Mouse (Mus musculus): ENCODE measurements at regions not wholly inside any gene's neighbourhood (a gene's known extent, or its start where the extent isn't known, plus 50 kb on each side); places are given as distances from the start of the nearest gene placed in this dataset.
A peak's percentile ranks its signal among the peaks of the same experiment; 100 is the strongest.

GRCm38 (mm10) chr7:130059684-130060607 lies 460.2 kb downstream of the Ate1 start:
- Histone ChIP-seq H3K9me3 (ENCODE audit: control insufficient read depth, low read length) (no peaks in the 10 kb centered on the region), H3K4me3 (ENCODE audit: low read depth, low read length) (no peak overlapping the region), H3K36me3 (ENCODE audit: control insufficient read depth, insufficient read depth, low read length) (no peaks in the 10 kb centered on the region), H3K9ac (ENCODE audit: low read depth, low read length) (no peak overlapping the region), H3K4me2 (ENCODE audit: low read depth, low read length) (peak overlapping the region; percentile 35), H3K27me3 (replicated peaks; ENCODE audit: control insufficient read depth, insufficient read depth, low read length) (no peaks in the 10 kb centered on the region), H3K27ac (replicated peaks; ENCODE audit: low read depth, low read length) (peak overlapping the region; percentile 80), H3K4me1 (ENCODE audit: control insufficient read depth, insufficient read depth, low read length) (peaks cover 19% of the 10 kb centered on the region)
- 30% methylated on average over 15 of the region's 15 CpGs for WGBS
- DNase-seq (ENCODE audit: low spot score) (peak; percentile 87), ATAC-seq (ENCODE audit: low read depth) (peak; percentile 82)

GRCm38 (mm10) chr7:130064500-130064899 lies 455.7 kb downstream of the Ate1 start:
- DNase-seq (ENCODE audit: low spot score), result no peak
- H3K9me3 ChIP-seq (ENCODE audit: control insufficient read depth, low read length), result no peaks in the 10 kb centered on the region
- H3K4me3 ChIP-seq (ENCODE audit: low read depth, low read length), result no peak overlapping the region
- H3K4me2 ChIP-seq (ENCODE audit: low read depth, low read length), result no peak overlapping the region
- no peak for ATAC-seq (ENCODE audit: low read depth)
- 29% methylated on average over 7 of the region's 7 CpGs for WGBS
- H3K4me1 ChIP-seq (ENCODE audit: control insufficient read depth, insufficient read depth, low read length), result peaks cover 17% of the 10 kb centered on the region
- H3K27me3 ChIP-seq (replicated peaks; ENCODE audit: control insufficient read depth, insufficient read depth, low read length), result no peaks in the 10 kb centered on the region
- no peak overlapping the region for H3K9ac ChIP-seq (ENCODE audit: low read depth, low read length)
- H3K36me3 ChIP-seq (ENCODE audit: control insufficient read depth, insufficient read depth, low read length), result no peaks in the 10 kb centered on the region
- no peak overlapping the region for H3K27ac ChIP-seq (replicated peaks; ENCODE audit: low read depth, low read length)

- Histone ChIP-seq H3K4me2 (ENCODE audit: low read depth, low read length) (no peak overlapping the region), H3K4me3 (ENCODE audit: low read depth, low read length) (no peak overlapping the region), H3K36me3 (ENCODE audit: control insufficient read depth, insufficient read depth, low read length) (no peaks in the 10 kb centered on the region), H3K27ac (replicated peaks; ENCODE audit: low read depth, low read length) (no peak overlapping the region), H3K9me3 (ENCODE audit: control insufficient read depth, low read length) (no peaks in the 10 kb centered on the region), H3K4me1 (ENCODE audit: control insufficient read depth, insufficient read depth, low read length) (peaks cover 5% of the 10 kb centered on the region), H3K9ac (ENCODE audit: low read depth, low read length) (no peak overlapping the region), H3K27me3 (replicated peaks; ENCODE audit: control insufficient read depth, insufficient read depth, low read length) (no peaks in the 10 kb centered on the region)
- no peak for DNase-seq (ENCODE audit: low spot score)
- WGBS, result 73% methylated on average over 3 of the region's 3 CpGs
- no peak for ATAC-seq (ENCODE audit: low read depth)
Observed at GRCm38 (mm10) chr7:130068316-130068715, 451.9 kb downstream of the Ate1 start.

- ATAC-seq (ENCODE audit: low read depth), result no peak
- Histone ChIP-seq H3K36me3 (ENCODE audit: control insufficient read depth, insufficient read depth, low read length) (no peaks in the 10 kb centered on the region), H3K27me3 (replicated peaks; ENCODE audit: control insufficient read depth, insufficient read depth, low read length) (no peaks in the 10 kb centered on the region), H3K4me3 (ENCODE audit: low read depth, low read length) (peak overlapping the region; percentile 29), H3K4me1 (ENCODE audit: control insufficient read depth, insufficient read depth, low read length) (peaks cover 14% of the 10 kb centered on the region), H3K4me2 (ENCODE audit: low read depth, low read length) (peak overlapping the region; percentile 55), H3K9ac (ENCODE audit: low read depth, low read length) (peak overlapping the region; percentile 38; the same call in 1 of the 2 replicates), H3K27ac (replicated peaks; ENCODE audit: low read depth, low read length) (peak overlapping the region; percentile 80), H3K9me3 (ENCODE audit: control insufficient read depth, low read length) (no peaks in the 10 kb centered on the region)
- WGBS, result 40% methylated on average over 11 of the region's 11 CpGs
- no peak for DNase-seq (ENCODE audit: low spot score)
Observed at GRCm38 (mm10) chr7:130073388-130073787, 446.8 kb downstream of the Ate1 start.

DNA sequence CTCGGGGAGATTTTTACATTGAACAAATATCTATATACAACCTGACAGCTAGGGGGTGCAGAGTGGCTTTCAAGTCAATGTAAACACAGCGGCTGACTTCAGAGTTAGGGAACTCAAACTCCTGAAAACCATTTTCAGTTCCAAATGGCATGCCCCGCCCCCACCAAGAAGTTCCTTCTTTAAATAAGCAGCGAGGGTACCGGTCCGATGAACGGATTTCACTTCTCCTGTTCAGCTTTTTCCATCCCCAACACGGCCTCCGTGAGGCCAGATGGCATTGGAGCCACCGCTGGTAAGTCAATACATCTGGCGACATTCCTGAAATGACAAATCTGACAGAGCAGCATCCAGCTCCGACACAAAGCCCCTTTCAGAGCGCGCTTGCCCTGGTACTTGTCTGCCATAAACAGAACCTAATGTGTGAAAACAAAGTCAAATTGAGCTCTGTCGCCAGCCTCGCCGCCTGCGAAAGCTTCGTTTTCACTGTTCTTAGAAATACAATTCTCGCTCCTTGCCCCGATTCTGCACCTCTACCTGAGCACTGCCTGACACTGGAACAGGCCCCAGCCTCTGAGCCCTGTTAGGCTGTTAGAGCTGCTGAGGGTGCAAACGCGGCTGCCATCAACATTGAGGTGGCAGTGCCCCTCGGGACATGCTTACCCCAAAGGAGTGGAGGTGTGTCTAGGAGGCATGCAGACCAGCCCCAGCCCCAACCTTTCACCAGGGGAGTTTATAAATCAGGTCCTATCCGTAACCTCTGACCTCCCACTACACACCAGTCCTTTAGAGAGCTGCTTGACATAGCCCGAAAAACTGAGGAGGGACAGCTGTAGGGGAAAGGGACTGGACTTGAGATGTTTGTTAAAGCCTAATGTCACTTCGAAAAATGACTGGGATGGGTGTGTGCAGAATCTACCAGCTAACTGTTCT lies 446.0 kb downstream of the Ate1 start:
- DNase-seq (ENCODE audit: low spot score), result peak; percentile 94
- peak overlapping the region; percentile 55 for H3K4me2 ChIP-seq (ENCODE audit: low read depth, low read length)
- H3K27ac ChIP-seq (replicated peaks; ENCODE audit: low read depth, low read length), result peak overlapping the region; percentile 80
- peak; percentile 60 for ATAC-seq (ENCODE audit: low read depth)
- H3K4me1 ChIP-seq (ENCODE audit: control insufficient read depth, insufficient read depth, low read length), result peaks cover 14% of the 10 kb centered on the region
- peak overlapping the region; percentile 46 for H3K9ac ChIP-seq (ENCODE audit: low read depth, low read length)
- H3K27me3 ChIP-seq (replicated peaks; ENCODE audit: control insufficient read depth, insufficient read depth, low read length), result no peaks in the 10 kb centered on the region
- peak overlapping the region; percentile 29 for H3K4me3 ChIP-seq (ENCODE audit: low read depth, low read length)
- no peaks in the 10 kb centered on the region for H3K9me3 ChIP-seq (ENCODE audit: control insufficient read depth, low read length)
- WGBS, result 13% methylated on average over 27 of the region's 27 CpGs
- H3K36me3 ChIP-seq (ENCODE audit: control insufficient read depth, insufficient read depth, low read length), result no peaks in the 10 kb centered on the region

GRCm38 (mm10) chr7:130082662-130083061 lies 437.5 kb downstream of the Ate1 start:
- WGBS, result 81% methylated on average over 4 of the region's 4 CpGs
- peak; percentile 62 for DNase-seq (ENCODE audit: low spot score)
- Histone ChIP-seq H3K9me3 (ENCODE audit: control insufficient read depth, low read length) (no peaks in the 10 kb centered on the region), H3K4me1 (ENCODE audit: control insufficient read depth, insufficient read depth, low read length) (peaks cover 8% of the 10 kb centered on the region; the same call in 1 of the 2 replicates), H3K27me3 (replicated peaks; ENCODE audit: control insufficient read depth, insufficient read depth, low read length) (no peaks in the 10 kb centered on the region), H3K4me3 (ENCODE audit: low read depth, low read length) (no peak overlapping the region), H3K27ac (replicated peaks; ENCODE audit: low read depth, low read length) (no peak overlapping the region; the same call in 1 of the 2 replicates), H3K9ac (ENCODE audit: low read depth, low read length) (no peak overlapping the region), H3K4me2 (ENCODE audit: low read depth, low read length) (no peak overlapping the region), H3K36me3 (ENCODE audit: control insufficient read depth, insufficient read depth, low read length) (no peaks in the 10 kb centered on the region)
- ATAC-seq (ENCODE audit: low read depth), result peak; percentile 63; the same call in 1 of the 2 replicates

DNA sequence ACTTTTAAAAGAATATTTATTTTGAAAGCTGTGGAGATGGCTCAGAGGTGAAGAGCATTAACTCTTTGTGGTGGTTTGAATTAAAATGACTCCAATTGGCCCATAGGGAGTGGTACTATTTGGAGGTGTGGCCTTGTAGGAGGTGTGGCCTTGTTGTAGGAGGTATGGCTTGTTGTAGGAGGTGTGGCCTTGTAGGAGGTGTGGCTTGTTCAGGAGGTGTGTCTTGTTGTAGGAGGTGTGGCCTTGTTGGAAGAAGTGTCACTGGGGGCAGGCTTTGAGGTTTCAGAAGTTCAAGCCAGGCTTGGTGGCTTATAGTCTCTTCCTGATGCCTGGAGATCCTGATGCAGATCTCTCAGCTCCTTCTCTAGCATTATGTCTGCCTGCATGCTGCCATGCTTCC lies 434.5 kb downstream of the Ate1 start:
- ATAC-seq (ENCODE audit: low read depth), result no peak
- Histone ChIP-seq H3K4me3 (ENCODE audit: low read depth, low read length) (no peak overlapping the region), H3K27ac (replicated peaks; ENCODE audit: low read depth, low read length) (no peak overlapping the region), H3K9ac (ENCODE audit: low read depth, low read length) (no peak overlapping the region), H3K27me3 (replicated peaks; ENCODE audit: control insufficient read depth, insufficient read depth, low read length) (no peaks in the 10 kb centered on the region), H3K4me2 (ENCODE audit: low read depth, low read length) (no peak overlapping the region), H3K9me3 (ENCODE audit: control insufficient read depth, low read length) (no peaks in the 10 kb centered on the region), H3K4me1 (ENCODE audit: control insufficient read depth, insufficient read depth, low read length) (peaks cover 8% of the 10 kb centered on the region; the same call in 1 of the 2 replicates), H3K36me3 (ENCODE audit: control insufficient read depth, insufficient read depth, low read length) (no peaks in the 10 kb centered on the region)
- DNase-seq (ENCODE audit: low spot score), result no peak

DNA sequence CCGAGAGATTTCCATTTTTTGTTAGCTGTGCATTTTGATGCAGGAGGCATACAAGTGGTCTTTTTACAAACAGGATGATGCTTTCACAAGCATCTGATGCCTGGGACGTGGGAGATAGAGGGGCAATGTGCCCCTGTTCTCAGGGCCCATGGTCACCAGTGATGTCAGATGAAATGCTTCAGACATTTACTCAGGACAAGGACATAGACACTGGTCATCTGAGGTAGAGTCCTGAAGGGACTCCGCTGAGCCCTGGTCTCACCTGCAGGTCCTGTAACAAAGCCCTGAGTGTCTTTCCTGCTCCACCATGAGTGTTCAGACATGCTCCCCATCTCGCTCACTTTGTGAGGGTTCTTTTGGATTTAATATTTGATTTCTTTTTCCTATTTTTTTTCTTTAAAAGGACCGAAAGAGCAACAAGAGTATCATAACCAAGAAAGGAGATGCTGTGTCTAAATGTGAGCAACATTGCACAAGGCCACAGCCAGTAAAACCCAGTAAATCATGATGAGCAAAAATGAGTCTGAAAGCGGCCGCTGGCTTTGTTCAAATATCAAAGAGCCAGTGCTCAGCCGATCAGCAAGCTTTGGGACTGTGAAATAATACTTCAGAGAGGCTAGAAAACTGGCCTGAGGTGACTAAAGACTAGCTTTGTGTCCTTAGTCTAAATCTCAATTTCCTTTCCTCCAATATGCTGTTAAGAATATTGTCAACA lies 430.1 kb downstream of the Ate1 start:
- Histone ChIP-seq H3K27ac (replicated peaks; ENCODE audit: low read depth, low read length) (no peak overlapping the region), H3K36me3 (ENCODE audit: control insufficient read depth, insufficient read depth, low read length) (no peaks in the 10 kb centered on the region), H3K4me2 (ENCODE audit: low read depth, low read length) (no peak overlapping the region), H3K4me1 (ENCODE audit: control insufficient read depth, insufficient read depth, low read length) (no peaks in the 10 kb centered on the region), H3K27me3 (replicated peaks; ENCODE audit: control insufficient read depth, insufficient read depth, low read length) (no peaks in the 10 kb centered on the region), H3K9me3 (ENCODE audit: control insufficient read depth, low read length) (no peaks in the 10 kb centered on the region), H3K4me3 (ENCODE audit: low read depth, low read length) (no peak overlapping the region), H3K9ac (ENCODE audit: low read depth, low read length) (no peak overlapping the region)
- no peak for DNase-seq (ENCODE audit: low spot score)
- no peak for ATAC-seq (ENCODE audit: low read depth)
- 83% methylated on average over 8 of the region's 8 CpGs for WGBS
